Mouse (Mus musculus): ENCODE results near the gene Pld4. TPM values are rescaled to one million over a fixed set of nuclear protein-coding genes. Genes with fewer than 3 reads are reported as not detected.

Pld4 gene
- polyA plus RNA-seq, 1 experiment, result 23.7 TPM

GRCm38 (mm10) chr12:112737081-112737480 is 23.4 kb upstream of the Pld4 start:
- H3K36me3 ChIP-seq (ENCODE audit: control insufficient read depth, insufficient read depth, low read length), result peaks cover 10% of the 10 kb centered on the region
- TF ChIP-seq POLR2A (IDR thresholded peaks at IDR 0.05; ENCODE audit: low read depth, low read length) (no peak), CTCF (conservative IDR thresholded peaks at IDR 0.05; ENCODE audit: insufficient read depth, insufficient read length, low read depth, low read length) (no peak)
- peak; percentile 32 for DNase-seq
- H3K4me1 ChIP-seq (ENCODE audit: control insufficient read depth, insufficient read depth, low read length), result peaks cover 2% of the 10 kb centered on the region; the same call in 1 of the 2 replicates
- H3K27ac ChIP-seq (ENCODE audit: insufficient read depth, low read depth, low read length), result no peak overlapping the region
- no peak overlapping the region for H3K4me3 ChIP-seq (ENCODE audit: insufficient read depth, low read depth, low read length)
- WGBS, result 79% methylated on average over 7 of the region's 7 CpGs
- no peaks in the 10 kb centered on the region for H3K27me3 ChIP-seq (replicated peaks; ENCODE audit: control insufficient read depth, insufficient read depth, low read length)

GRCm38 (mm10) chr12:112737761-112738160 is 22.7 kb upstream of the Pld4 start:
- Histone ChIP-seq H3K4me3 (ENCODE audit: insufficient read depth, low read depth, low read length) (no peak overlapping the region), H3K27ac (ENCODE audit: insufficient read depth, low read depth, low read length) (no peak overlapping the region), H3K36me3 (ENCODE audit: control insufficient read depth, insufficient read depth, low read length) (peaks cover 10% of the 10 kb centered on the region), H3K4me1 (ENCODE audit: control insufficient read depth, insufficient read depth, low read length) (peaks cover 2% of the 10 kb centered on the region; the same call in 1 of the 2 replicates), H3K27me3 (replicated peaks; ENCODE audit: control insufficient read depth, insufficient read depth, low read length) (no peaks in the 10 kb centered on the region)
- no peak for TF ChIP-seq POLR2A (IDR thresholded peaks at IDR 0.05; ENCODE audit: low read depth, low read length)
- TF ChIP-seq CTCF (conservative IDR thresholded peaks at IDR 0.05; ENCODE audit: insufficient read depth, insufficient read length, low read depth, low read length), result no peak
- WGBS, result 68% methylated on average over 14 of the region's 14 CpGs
- DNase-seq, result peak; percentile 80

- TF ChIP-seq POLR2A (IDR thresholded peaks at IDR 0.05; ENCODE audit: low read depth, low read length), result no peak
- no peak for TF ChIP-seq CTCF (conservative IDR thresholded peaks at IDR 0.05; ENCODE audit: insufficient read depth, insufficient read length, low read depth, low read length)
- no peak overlapping the region for H3K4me3 ChIP-seq (ENCODE audit: insufficient read depth, low read depth, low read length)
- H3K36me3 ChIP-seq (ENCODE audit: control insufficient read depth, insufficient read depth, low read length), result peaks cover 10% of the 10 kb centered on the region
- DNase-seq, result peak; percentile 53
- no peaks in the 10 kb centered on the region for H3K27me3 ChIP-seq (replicated peaks; ENCODE audit: control insufficient read depth, insufficient read depth, low read length)
- H3K4me1 ChIP-seq (ENCODE audit: control insufficient read depth, insufficient read depth, low read length), result peaks cover 2% of the 10 kb centered on the region; the same call in 1 of the 2 replicates
- 81% methylated on average over 31 of the region's 31 CpGs for WGBS
- no peak overlapping the region for H3K27ac ChIP-seq (ENCODE audit: insufficient read depth, low read depth, low read length)
These were observed 22.0 kb upstream of the Pld4 start for GRCm38 (mm10) chr12:112738281-112739022.

- DNase-seq, result no peak
- TF ChIP-seq POLR2A (IDR thresholded peaks at IDR 0.05; ENCODE audit: low read depth, low read length), result no peak
- WGBS, result 90% methylated on average over 24 of the region's 24 CpGs
- Histone ChIP-seq H3K27me3 (replicated peaks; ENCODE audit: control insufficient read depth, insufficient read depth, low read length) (no peaks in the 10 kb centered on the region), H3K4me1 (ENCODE audit: control insufficient read depth, insufficient read depth, low read length) (peaks cover 2% of the 10 kb centered on the region; the same call in 1 of the 2 replicates), H3K27ac (ENCODE audit: insufficient read depth, low read depth, low read length) (no peak overlapping the region), H3K36me3 (ENCODE audit: control insufficient read depth, insufficient read depth, low read length) (peaks cover 10% of the 10 kb centered on the region), H3K4me3 (ENCODE audit: insufficient read depth, low read depth, low read length) (no peak overlapping the region)
These were observed 21.4 kb upstream of the Pld4 start for GRCm38 (mm10) chr12:112739023-112739568.

- Histone ChIP-seq H3K4me1 (ENCODE audit: control insufficient read depth, insufficient read depth, low read length) (0 out of 2 replicates have a peak, but pooled peaks cover 2% of the 10 kb centered on the region), H3K36me3 (ENCODE audit: control insufficient read depth, insufficient read depth, low read length) (peaks cover 3% of the 10 kb centered on the region; the same call in 1 of the 2 replicates), H3K4me3 (ENCODE audit: insufficient read depth, low read depth, low read length) (no peak overlapping the region), H3K27ac (ENCODE audit: insufficient read depth, low read depth, low read length) (no peak overlapping the region), H3K27me3 (replicated peaks; ENCODE audit: control insufficient read depth, insufficient read depth, low read length) (no peaks in the 10 kb centered on the region)
- DNase-seq, result no peak
- 55% methylated on average over 6 of the region's 6 CpGs for WGBS
- no peak for TF ChIP-seq POLR2A (IDR thresholded peaks at IDR 0.05; ENCODE audit: low read depth, low read length)
- TF ChIP-seq CTCF (conservative IDR thresholded peaks at IDR 0.05; ENCODE audit: insufficient read depth, insufficient read length, low read depth, low read length), result no peak
These were observed 17.7 kb upstream of the Pld4 start for GRCm38 (mm10) chr12:112742768-112743167.

- peaks cover 3% of the 10 kb centered on the region; the same call in 1 of the 2 replicates for H3K36me3 ChIP-seq (ENCODE audit: control insufficient read depth, insufficient read depth, low read length)
- WGBS, result 41% methylated on average over 25 of the region's 25 CpGs
- DNase-seq, result peak; percentile 81
- no peak overlapping the region for H3K27ac ChIP-seq (ENCODE audit: insufficient read depth, low read depth, low read length)
- no peak overlapping the region for H3K4me3 ChIP-seq (ENCODE audit: insufficient read depth, low read depth, low read length)
- H3K27me3 ChIP-seq (replicated peaks; ENCODE audit: control insufficient read depth, insufficient read depth, low read length), result no peaks in the 10 kb centered on the region
- no peaks in the 10 kb centered on the region for H3K4me1 ChIP-seq (ENCODE audit: control insufficient read depth, insufficient read depth, low read length)
- TF ChIP-seq POLR2A (IDR thresholded peaks at IDR 0.05; ENCODE audit: low read depth, low read length) (no peak), CTCF (conservative IDR thresholded peaks at IDR 0.05; ENCODE audit: insufficient read depth, insufficient read length, low read depth, low read length) (peak; percentile 81)
These were observed 17.1 kb upstream of the Pld4 start for GRCm38 (mm10) chr12:112743168-112743975.

GRCm38 (mm10) chr12:112744211-112744610 is 16.2 kb upstream of the Pld4 start:
- Histone ChIP-seq H3K27me3 (replicated peaks; ENCODE audit: control insufficient read depth, insufficient read depth, low read length) (no peaks in the 10 kb centered on the region), H3K4me1 (ENCODE audit: control insufficient read depth, insufficient read depth, low read length) (no peaks in the 10 kb centered on the region), H3K36me3 (ENCODE audit: control insufficient read depth, insufficient read depth, low read length) (no peaks in the 10 kb centered on the region; the same call in 1 of the 2 replicates), H3K4me3 (ENCODE audit: insufficient read depth, low read depth, low read length) (no peak overlapping the region), H3K27ac (ENCODE audit: insufficient read depth, low read depth, low read length) (no peak overlapping the region)
- TF ChIP-seq POLR2A (IDR thresholded peaks at IDR 0.05; ENCODE audit: low read depth, low read length) (no peak), CTCF (conservative IDR thresholded peaks at IDR 0.05; ENCODE audit: insufficient read depth, insufficient read length, low read depth, low read length) (no peak)
- 84% methylated on average over 11 of the region's 11 CpGs for WGBS
- DNase-seq, result no peak

Data from kidney, adult 2 months (tissue).